Mouse (Mus musculus): ENCODE data around the gene C1qtnf1. TPM values are rescaled to one million over a fixed set of nuclear protein-coding genes. Genes with fewer than 3 reads are reported as not detected.

C1qtnf1 gene
- total RNA-seq, 1 experiment, result 0.36 TPM

GRCm38 (mm10) chr11:118447346-118447745 is 19.3 kb downstream of the C1qtnf1 start:
- in situ Hi-C loops (cut with MboI; ENCODE audit: low sequenced_read_pairs in 2 of 2, unreplicated experiment in 2 of 2), result no loop called here
- no peaks in the 10 kb centered on the region for H3K4me1 ChIP-seq (ENCODE audit: control insufficient read depth in 2 of 2, insufficient read depth in 2 of 2, low read length in 2 of 2, poor library complexity in 1 of 2)
- DNase-seq (ENCODE audit: low read depth, low spot score), result no peak
- TF ChIP-seq MAFK (IDR thresholded peaks at IDR 0.05; ENCODE audit: insufficient read depth, low read depth, low read length) (no peak), ZNF384 (IDR thresholded peaks at IDR 0.05; ENCODE audit: low read depth, low read length) (no peak), CHD2 (IDR thresholded peaks at IDR 0.05; ENCODE audit: low read depth, low read length) (no peak), ZC3H11A (IDR thresholded peaks at IDR 0.05; ENCODE audit: borderline replicate concordance, low read depth, low read length) (no peak), HCFC1 (IDR thresholded peaks at IDR 0.05; ENCODE audit: borderline replicate concordance, insufficient read depth, low read length) (no peak)
- H3K27ac ChIP-seq (ENCODE audit: insufficient read depth, low read depth, low read length, poor library complexity, severe bottlenecking), result no peak overlapping the region
- no peak overlapping the region for H3K4me3 ChIP-seq (ENCODE audit: insufficient read depth in 1 of 2, low read depth in 1 of 2, low read length in 2 of 2, poor library complexity in 1 of 2, severe bottlenecking in 1 of 2)
- H3K36me3 ChIP-seq (ENCODE audit: control insufficient read depth, insufficient read depth, low read length, poor library complexity, severe bottlenecking), result no peaks in the 10 kb centered on the region
- no peaks in the 10 kb centered on the region for H3K9me3 ChIP-seq (ENCODE audit: control insufficient read depth, insufficient read depth, low read depth, low read length)
- no peak overlapping the region for H3K9ac ChIP-seq (ENCODE audit: insufficient read depth, low read depth, low read length, poor library complexity, severe bottlenecking)

DNA sequence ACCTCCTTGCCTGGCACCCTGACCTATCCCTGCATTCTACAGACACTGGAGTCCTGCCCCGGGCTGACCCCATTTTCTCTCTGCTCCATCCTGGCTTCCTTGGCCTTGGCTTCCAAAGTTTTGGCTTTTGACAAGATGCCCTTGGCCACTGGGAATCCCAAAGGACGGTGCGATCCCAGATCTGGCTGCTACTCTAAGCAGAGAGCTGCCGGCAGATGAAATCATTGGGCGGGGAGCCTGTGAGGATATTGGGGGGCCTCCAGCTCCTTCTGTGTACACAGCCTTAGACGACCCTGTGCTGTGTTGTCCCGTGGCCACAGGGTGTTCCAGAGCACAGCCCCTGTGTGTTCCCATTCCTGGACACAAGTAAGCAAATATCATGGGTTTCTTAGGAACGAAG is 20.4 kb downstream of the C1qtnf1 start:
- in situ Hi-C loops (cut with MboI; ENCODE audit: low sequenced_read_pairs in 2 of 2, unreplicated experiment in 2 of 2), result no loop called here
- DNase-seq (ENCODE audit: low read depth, low spot score), result no peak
- no peaks in the 10 kb centered on the region for H3K4me1 ChIP-seq (ENCODE audit: control insufficient read depth in 2 of 2, insufficient read depth in 2 of 2, low read length in 2 of 2, poor library complexity in 1 of 2)
- no peaks in the 10 kb centered on the region for H3K9me3 ChIP-seq (ENCODE audit: control insufficient read depth, insufficient read depth, low read depth, low read length)
- no peak overlapping the region for H3K9ac ChIP-seq (ENCODE audit: insufficient read depth, low read depth, low read length, poor library complexity, severe bottlenecking)
- no peaks in the 10 kb centered on the region for H3K36me3 ChIP-seq (ENCODE audit: control insufficient read depth, insufficient read depth, low read length, poor library complexity, severe bottlenecking)
- no peak overlapping the region for H3K4me3 ChIP-seq (ENCODE audit: insufficient read depth in 1 of 2, low read depth in 1 of 2, low read length in 2 of 2, poor library complexity in 1 of 2, severe bottlenecking in 1 of 2)
- TF ChIP-seq ZNF384 (IDR thresholded peaks at IDR 0.05; ENCODE audit: low read depth, low read length) (no peak), CHD2 (IDR thresholded peaks at IDR 0.05; ENCODE audit: low read depth, low read length) (no peak), ZC3H11A (IDR thresholded peaks at IDR 0.05; ENCODE audit: borderline replicate concordance, low read depth, low read length) (no peak), HCFC1 (IDR thresholded peaks at IDR 0.05; ENCODE audit: borderline replicate concordance, insufficient read depth, low read length) (no peak)
- H3K27ac ChIP-seq (ENCODE audit: insufficient read depth, low read depth, low read length, poor library complexity, severe bottlenecking), result no peak overlapping the region

DNA sequence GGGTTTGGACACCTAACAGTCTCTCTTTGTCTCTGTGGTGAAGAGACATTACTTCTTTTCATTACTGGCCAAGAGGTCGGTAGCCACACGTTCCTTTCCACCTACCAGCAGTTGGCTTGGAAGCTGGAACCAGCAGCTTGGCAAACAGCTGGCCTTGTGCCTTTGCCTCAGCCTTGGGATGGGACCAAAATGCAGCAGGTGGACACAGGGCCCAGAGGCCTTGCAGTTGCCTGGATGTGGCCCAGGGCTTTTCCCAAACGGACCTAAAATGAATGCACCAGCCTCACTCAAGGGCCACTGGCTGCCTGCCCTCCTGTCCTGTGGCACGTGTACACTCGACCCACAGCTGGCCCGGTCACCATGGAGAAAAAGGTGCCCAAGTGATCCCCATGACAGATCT is 23.2 kb downstream of the C1qtnf1 start:
- TF ChIP-seq MAFK (IDR thresholded peaks at IDR 0.05; ENCODE audit: insufficient read depth, low read depth, low read length) (no peak), HCFC1 (IDR thresholded peaks at IDR 0.05; ENCODE audit: borderline replicate concordance, insufficient read depth, low read length) (no peak), ZNF384 (IDR thresholded peaks at IDR 0.05; ENCODE audit: low read depth, low read length) (no peak), CHD2 (IDR thresholded peaks at IDR 0.05; ENCODE audit: low read depth, low read length) (no peak), ZC3H11A (IDR thresholded peaks at IDR 0.05; ENCODE audit: borderline replicate concordance, low read depth, low read length) (no peak)
- in situ Hi-C loops (cut with MboI; ENCODE audit: low sequenced_read_pairs in 2 of 2, unreplicated experiment in 2 of 2), result no loop called here
- Histone ChIP-seq H3K4me1 (ENCODE audit: control insufficient read depth in 2 of 2, insufficient read depth in 2 of 2, low read length in 2 of 2, poor library complexity in 1 of 2) (peaks cover 3 to 9% of the 10 kb centered on the region in 2 experiments; a peak in 2 of 4 replicates), H3K4me3 (ENCODE audit: insufficient read depth in 1 of 2, low read depth in 1 of 2, low read length in 2 of 2, poor library complexity in 1 of 2, severe bottlenecking in 1 of 2) (no peak overlapping the region), H3K27ac (ENCODE audit: insufficient read depth, low read depth, low read length, poor library complexity, severe bottlenecking) (no peak overlapping the region), H3K9me3 (ENCODE audit: control insufficient read depth, insufficient read depth, low read depth, low read length) (no peaks in the 10 kb centered on the region), H3K9ac (ENCODE audit: insufficient read depth, low read depth, low read length, poor library complexity, severe bottlenecking) (no peak overlapping the region), H3K36me3 (ENCODE audit: control insufficient read depth, insufficient read depth, low read length, poor library complexity, severe bottlenecking) (no peaks in the 10 kb centered on the region)
- no peak for DNase-seq (ENCODE audit: low read depth, low spot score)

- Histone ChIP-seq H3K9ac (ENCODE audit: insufficient read depth, low read depth, low read length, poor library complexity, severe bottlenecking) (no peak overlapping the region), H3K36me3 (ENCODE audit: control insufficient read depth, insufficient read depth, low read length, poor library complexity, severe bottlenecking) (no peaks in the 10 kb centered on the region), H3K9me3 (ENCODE audit: control insufficient read depth, insufficient read depth, low read depth, low read length) (no peaks in the 10 kb centered on the region), H3K4me1 (ENCODE audit: control insufficient read depth in 2 of 2, insufficient read depth in 2 of 2, low read length in 2 of 2, poor library complexity in 1 of 2) (peaks cover 3 to 9% of the 10 kb centered on the region in 2 experiments; a peak in 2 of 4 replicates), H3K27ac (ENCODE audit: insufficient read depth, low read depth, low read length, poor library complexity, severe bottlenecking) (no peak overlapping the region), H3K4me3 (ENCODE audit: insufficient read depth in 1 of 2, low read depth in 1 of 2, low read length in 2 of 2, poor library complexity in 1 of 2, severe bottlenecking in 1 of 2) (no peak overlapping the region)
- no peak for TF ChIP-seq CHD2 (IDR thresholded peaks at IDR 0.05; ENCODE audit: low read depth, low read length)
- TF ChIP-seq ZNF384 (IDR thresholded peaks at IDR 0.05; ENCODE audit: low read depth, low read length), result no peak
- no peak for TF ChIP-seq ZC3H11A (IDR thresholded peaks at IDR 0.05; ENCODE audit: borderline replicate concordance, low read depth, low read length)
- in situ Hi-C loops (cut with MboI; ENCODE audit: low sequenced_read_pairs in 2 of 2, unreplicated experiment in 2 of 2), result no loop called here
- no peak for DNase-seq (ENCODE audit: low read depth, low spot score)
Measured at GRCm38 (mm10) chr11:118452955-118453354, 25.0 kb downstream of the C1qtnf1 start.
